Mouse (Mus musculus): ENCODE measurements around the gene Srek1ip1. TPM values are rescaled to one million over a fixed set of nuclear protein-coding genes. Genes with fewer than 3 reads are reported as not detected.

The Srek1ip1 gene
- 13.8 and 15.0 TPM in 2 replicates for polyA plus RNA-seq (2015; fragmentation: Nextera tagmentation; extraction: Ambion mirVana)

DNA sequence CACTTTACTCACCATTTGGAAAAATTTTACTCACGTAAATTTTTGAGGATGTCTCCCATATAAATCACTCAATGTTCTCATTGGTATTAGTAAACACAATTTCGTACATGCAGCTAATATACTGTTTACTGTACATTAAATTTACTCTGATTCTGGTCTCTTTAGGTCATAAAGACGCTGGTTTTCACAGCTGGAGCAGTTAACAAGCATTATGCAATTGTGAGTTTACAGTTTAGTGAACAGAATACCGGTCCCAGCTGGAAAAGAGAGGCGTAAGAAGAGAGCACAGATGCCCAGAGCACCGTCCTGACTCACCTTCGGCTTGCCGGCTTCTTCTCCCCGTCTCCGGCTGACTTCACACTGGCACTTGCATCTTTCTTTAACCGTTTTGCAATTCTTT, at the start of gene Srek1ip1:
Gene Srek1ip1 (plus strand): TSS at position 301 of the 400 bp plus-strand sequence.
- no peaks in the 10 kb centered on the region for H3K4me1 ChIP-seq (ENCODE audit: control insufficient read depth, insufficient read depth, low read depth, low read length)
- H3K9me3 ChIP-seq (ENCODE audit: control insufficient read depth, low read length): no peaks in the 10 kb centered on the region
- no peak within 1 kb of the TSS for H3K4me3 ChIP-seq (ENCODE audit: low read length)
- H3K4me2 ChIP-seq (ENCODE audit: low read length): no peak within 1 kb of the TSS
- 94% methylated on average over 11 of the region's 11 CpGs for WGBS
- H3K27me3 ChIP-seq (replicated peaks; ENCODE audit: control insufficient read depth, insufficient read depth, low read length): no peaks in the 10 kb centered on the region
- H3K27ac ChIP-seq (ENCODE audit: low read depth, low read length): no peak within 1 kb of the TSS
- peaks cover 5% of the 10 kb centered on the region; the same call in 1 of the 2 replicates for H3K36me3 ChIP-seq (ENCODE audit: control insufficient read depth, insufficient read depth, low read length)
- no peak within 1 kb of the TSS for H3K9ac ChIP-seq (ENCODE audit: low read depth, low read length)
- no peak for ATAC-seq

DNA sequence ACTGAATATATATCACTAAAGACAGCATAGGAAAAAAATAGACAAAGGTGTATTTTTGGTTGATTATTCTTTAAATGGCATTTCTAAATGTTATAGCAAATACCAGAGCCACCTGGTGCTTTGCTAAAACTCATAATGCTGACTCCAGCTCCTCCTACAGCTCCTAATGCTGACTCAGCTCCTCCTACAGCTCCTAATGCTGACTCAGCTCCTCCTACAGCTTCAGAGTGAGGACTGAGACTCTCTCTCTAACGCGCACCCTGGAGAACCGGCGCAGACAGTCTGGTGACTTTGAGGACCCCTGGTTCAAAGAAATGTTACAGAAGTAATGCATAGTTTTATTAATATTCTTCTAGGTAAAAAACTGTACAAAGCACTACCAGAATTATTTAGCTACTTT, 49.4 kb upstream of the Srek1ip1 start:
- no peak for ATAC-seq

DNA sequence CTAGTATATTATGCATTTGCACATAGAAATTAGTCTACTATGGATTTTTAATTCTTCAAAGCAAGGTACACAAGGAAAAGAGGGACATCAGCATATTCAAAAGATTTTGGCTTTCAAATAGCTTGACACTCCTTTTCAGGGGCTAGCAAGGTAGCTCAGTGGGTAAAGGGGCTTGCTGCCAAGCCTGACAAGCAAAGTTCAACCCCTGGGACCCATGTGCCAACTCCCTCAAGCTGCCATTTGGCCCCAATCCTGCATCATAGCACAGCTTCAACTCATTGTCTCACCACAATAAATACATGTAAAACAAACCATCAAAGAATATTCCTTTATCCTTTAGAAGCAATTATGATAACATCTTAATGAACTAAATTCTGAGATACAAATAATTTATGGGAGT, 45.3 kb upstream of the Srek1ip1 start:
- no peak overlapping the region for H3K4me2 ChIP-seq (ENCODE audit: low read length)
- H3K36me3 ChIP-seq (ENCODE audit: control insufficient read depth, insufficient read depth, low read length): no peaks in the 10 kb centered on the region
- H3K27me3 ChIP-seq (replicated peaks; ENCODE audit: control insufficient read depth, insufficient read depth, low read length): no peaks in the 10 kb centered on the region
- H3K9ac ChIP-seq (ENCODE audit: low read depth, low read length): no peak overlapping the region
- ATAC-seq: no peak
- no peak overlapping the region for H3K4me3 ChIP-seq (ENCODE audit: low read length)
- H3K4me1 ChIP-seq (ENCODE audit: control insufficient read depth, insufficient read depth, low read depth, low read length): no peaks in the 10 kb centered on the region
- no peaks in the 10 kb centered on the region for H3K9me3 ChIP-seq (ENCODE audit: control insufficient read depth, low read length)
- H3K27ac ChIP-seq (ENCODE audit: low read depth, low read length): no peak overlapping the region

More for the DNA sequence above, 49.4 kb upstream of the Srek1ip1 start:
- H3K4me3 ChIP-seq (ENCODE audit: low read length): no peak overlapping the region
- no peaks in the 10 kb centered on the region for H3K4me1 ChIP-seq (ENCODE audit: control insufficient read depth, insufficient read depth, low read depth, low read length)
- no peak overlapping the region for H3K4me2 ChIP-seq (ENCODE audit: low read length)
- no peaks in the 10 kb centered on the region for H3K27me3 ChIP-seq (replicated peaks; ENCODE audit: control insufficient read depth, insufficient read depth, low read length)
- WGBS: 77% methylated on average over 4 of the region's 4 CpGs
- H3K36me3 ChIP-seq (ENCODE audit: control insufficient read depth, insufficient read depth, low read length): no peaks in the 10 kb centered on the region
- no peaks in the 10 kb centered on the region for H3K9me3 ChIP-seq (ENCODE audit: control insufficient read depth, low read length)
- H3K27ac ChIP-seq (ENCODE audit: low read depth, low read length): no peak overlapping the region
- no peak overlapping the region for H3K9ac ChIP-seq (ENCODE audit: low read depth, low read length)

DNA sequence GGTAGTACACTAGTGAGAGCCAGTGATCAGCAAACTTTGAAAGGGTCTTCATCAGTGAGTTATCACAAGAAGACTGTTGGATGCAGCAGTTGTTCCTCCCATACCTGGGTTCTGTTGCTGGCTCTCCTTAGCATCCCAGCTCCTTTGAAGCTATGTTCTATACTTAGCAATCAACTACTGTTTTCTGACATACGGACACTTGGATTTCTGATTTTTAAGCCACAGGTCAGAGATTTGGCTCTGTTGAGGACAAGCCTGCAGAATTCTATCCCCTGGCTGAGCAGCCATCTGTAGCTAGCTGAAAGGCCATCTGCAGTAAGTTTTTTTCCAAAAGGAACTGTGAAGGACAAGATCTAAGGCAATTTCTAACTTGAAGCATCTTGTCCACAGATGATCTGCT, 32.9 kb upstream of the Srek1ip1 start:
- no peaks in the 10 kb centered on the region for H3K27me3 ChIP-seq (replicated peaks; ENCODE audit: control insufficient read depth, insufficient read depth, low read length)
- WGBS: 96% methylated on average over 1 of the region's 1 CpGs
- no peaks in the 10 kb centered on the region for H3K9me3 ChIP-seq (ENCODE audit: control insufficient read depth, low read length)
- no peaks in the 10 kb centered on the region for H3K4me1 ChIP-seq (ENCODE audit: control insufficient read depth, insufficient read depth, low read depth, low read length)
- H3K27ac ChIP-seq (ENCODE audit: low read depth, low read length): no peak overlapping the region
- H3K4me2 ChIP-seq (ENCODE audit: low read length): no peak overlapping the region
- H3K9ac ChIP-seq (ENCODE audit: low read depth, low read length): no peak overlapping the region
- H3K36me3 ChIP-seq (ENCODE audit: control insufficient read depth, insufficient read depth, low read length): no peaks in the 10 kb centered on the region
- no peak for ATAC-seq
- H3K4me3 ChIP-seq (ENCODE audit: low read length): no peak overlapping the region

DNA sequence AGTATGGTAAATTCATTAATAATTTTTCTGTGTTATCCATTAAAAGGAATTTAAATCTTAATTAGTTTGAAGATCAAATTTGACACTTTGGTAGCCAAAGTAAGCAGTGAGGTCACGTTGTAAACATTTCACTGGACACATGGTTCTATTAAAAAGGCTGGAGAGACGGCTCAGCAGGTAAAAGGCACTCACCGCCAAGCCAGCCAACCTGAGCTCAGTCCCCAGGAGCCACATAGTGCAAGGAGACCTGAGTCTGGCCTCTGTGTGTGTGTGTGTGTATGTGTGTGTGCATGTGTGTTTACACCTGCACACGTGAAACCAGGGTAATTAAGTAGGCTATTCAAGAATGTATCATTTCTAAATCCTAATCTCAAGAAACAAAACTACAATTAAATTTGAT, 29.9 kb upstream of the Srek1ip1 start:
- Histone ChIP-seq H3K9me3 (ENCODE audit: control insufficient read depth, low read length) (no peaks in the 10 kb centered on the region), H3K9ac (ENCODE audit: low read depth, low read length) (no peak overlapping the region), H3K4me1 (ENCODE audit: control insufficient read depth, insufficient read depth, low read depth, low read length) (no peaks in the 10 kb centered on the region), H3K36me3 (ENCODE audit: control insufficient read depth, insufficient read depth, low read length) (no peaks in the 10 kb centered on the region), H3K27ac (ENCODE audit: low read depth, low read length) (no peak overlapping the region), H3K4me3 (ENCODE audit: low read length) (no peak overlapping the region), H3K27me3 (replicated peaks; ENCODE audit: control insufficient read depth, insufficient read depth, low read length) (no peaks in the 10 kb centered on the region), H3K4me2 (ENCODE audit: low read length) (no peak overlapping the region)
- WGBS: 92% methylated on average over 4 of the region's 4 CpGs
- ATAC-seq: no peak

DNA sequence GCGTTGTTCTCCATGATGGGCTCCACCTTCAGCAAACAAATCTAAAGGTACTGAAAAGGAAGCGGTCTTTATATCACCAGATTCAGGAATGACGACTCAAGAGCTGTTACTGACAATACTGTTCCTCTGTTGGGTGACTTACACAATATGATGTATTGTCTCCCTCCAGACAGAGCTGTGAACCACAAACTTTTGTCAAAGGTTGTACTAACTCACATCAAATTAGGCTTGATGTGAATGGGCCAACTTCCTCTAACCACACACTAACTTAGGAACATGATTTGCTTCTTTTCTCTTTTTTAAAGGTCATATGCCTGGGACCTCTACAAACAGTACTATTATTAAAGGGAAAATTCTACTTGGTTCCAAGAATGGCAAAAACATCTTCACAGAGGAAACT, 29.1 kb upstream of the Srek1ip1 start:
- WGBS: 83% methylated on average over 3 of the region's 3 CpGs
- Histone ChIP-seq H3K9ac (ENCODE audit: low read depth, low read length) (no peak overlapping the region), H3K4me2 (ENCODE audit: low read length) (no peak overlapping the region), H3K27ac (ENCODE audit: low read depth, low read length) (no peak overlapping the region), H3K4me1 (ENCODE audit: control insufficient read depth, insufficient read depth, low read depth, low read length) (no peaks in the 10 kb centered on the region), H3K9me3 (ENCODE audit: control insufficient read depth, low read length) (no peaks in the 10 kb centered on the region), H3K36me3 (ENCODE audit: control insufficient read depth, insufficient read depth, low read length) (no peaks in the 10 kb centered on the region), H3K4me3 (ENCODE audit: low read length) (no peak overlapping the region), H3K27me3 (replicated peaks; ENCODE audit: control insufficient read depth, insufficient read depth, low read length) (no peaks in the 10 kb centered on the region)
- no peak for ATAC-seq

DNA sequence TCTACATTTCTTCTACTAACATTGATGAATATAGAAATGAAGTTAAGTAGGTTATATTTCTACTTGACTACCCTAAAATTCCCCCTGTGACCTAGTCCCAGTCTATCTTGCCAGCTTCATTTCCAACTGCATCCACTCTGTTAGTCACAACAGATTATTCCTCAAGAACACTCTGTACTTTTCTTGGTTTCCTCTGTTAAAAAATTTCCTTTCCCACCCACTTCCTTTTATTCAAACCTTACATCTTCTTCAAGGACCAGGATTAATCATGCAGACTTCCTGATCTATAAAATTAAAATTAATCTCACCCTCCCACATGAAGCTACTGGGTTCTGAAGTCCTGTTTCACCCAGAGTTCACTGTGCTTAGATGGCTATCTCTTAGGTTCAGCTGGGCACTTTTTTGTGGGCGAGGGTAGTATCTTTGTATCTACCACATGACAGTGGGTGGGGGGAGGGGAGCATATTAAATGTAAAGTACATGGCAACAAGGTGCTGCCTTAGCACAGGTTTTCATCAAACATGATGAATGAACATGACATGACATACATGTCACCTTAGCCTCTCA, 13.1 kb upstream of the Srek1ip1 start:
- H3K36me3 ChIP-seq (ENCODE audit: control insufficient read depth, insufficient read depth, low read length): peaks cover 5% of the 10 kb centered on the region; the same call in 1 of the 2 replicates
- no peaks in the 10 kb centered on the region for H3K27me3 ChIP-seq (replicated peaks; ENCODE audit: control insufficient read depth, insufficient read depth, low read length)
- H3K4me3 ChIP-seq (ENCODE audit: low read length): no peak overlapping the region
- no peak for ATAC-seq
- H3K4me2 ChIP-seq (ENCODE audit: low read length): no peak overlapping the region
- no peaks in the 10 kb centered on the region for H3K4me1 ChIP-seq (ENCODE audit: control insufficient read depth, insufficient read depth, low read depth, low read length)
- H3K9ac ChIP-seq (ENCODE audit: low read depth, low read length): no peak overlapping the region
- no peak overlapping the region for H3K27ac ChIP-seq (ENCODE audit: low read depth, low read length)
- peaks cover 2% of the 10 kb centered on the region; the same call in 1 of the 2 replicates for H3K9me3 ChIP-seq (ENCODE audit: control insufficient read depth, low read length)
- WGBS: 81% methylated on average over 1 of the region's 1 CpGs

DNA sequence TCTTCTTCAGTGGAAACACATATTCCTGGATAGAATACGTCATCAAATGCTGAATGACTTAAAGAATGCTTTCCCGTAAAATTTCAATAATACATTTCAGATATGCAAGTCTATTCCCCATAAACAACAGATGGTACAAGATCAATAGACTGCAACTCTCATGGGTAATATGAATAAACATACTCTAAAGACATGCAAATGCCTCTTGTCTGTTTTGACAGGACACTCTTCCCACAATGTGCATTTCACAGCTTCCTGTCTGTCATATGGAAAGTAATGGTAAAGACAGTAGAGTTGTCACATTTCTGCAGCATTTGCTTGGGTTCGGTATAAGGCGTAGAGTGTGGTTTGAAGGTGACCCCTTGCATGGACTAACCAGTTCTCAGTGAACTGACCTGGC, 5.0 kb upstream of the Srek1ip1 start:
- Histone ChIP-seq H3K4me2 (ENCODE audit: low read length) (no peak overlapping the region), H3K4me3 (ENCODE audit: low read length) (no peak overlapping the region)
- no peak for ATAC-seq

DNA sequence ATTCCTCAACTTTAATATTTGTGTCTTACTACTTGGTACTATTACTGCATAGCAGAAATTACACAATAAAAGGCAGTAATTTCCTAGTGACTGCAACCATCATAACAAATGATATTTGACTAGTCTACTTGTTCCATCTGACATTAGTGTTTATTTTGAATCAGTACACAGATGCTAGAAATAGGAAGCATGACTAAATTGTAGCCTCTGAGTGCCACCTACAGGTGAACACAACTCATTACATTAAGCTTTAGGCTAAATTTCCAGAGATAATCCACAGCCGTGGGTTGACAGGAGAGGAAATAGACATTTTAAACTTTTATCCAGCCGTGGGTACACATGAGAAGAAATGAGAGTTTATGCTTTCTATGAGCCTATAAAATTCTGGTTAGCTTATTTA, 2.6 kb upstream of the Srek1ip1 start:
- H3K27ac ChIP-seq (ENCODE audit: low read depth, low read length): no peak overlapping the region
- H3K36me3 ChIP-seq (ENCODE audit: control insufficient read depth, insufficient read depth, low read length): 0 out of 2 replicates have a peak, but pooled peaks cover 3% of the 10 kb centered on the region
- no peaks in the 10 kb centered on the region for H3K9me3 ChIP-seq (ENCODE audit: control insufficient read depth, low read length)
- H3K4me3 ChIP-seq (ENCODE audit: low read length): no peak overlapping the region
- no peaks in the 10 kb centered on the region for H3K27me3 ChIP-seq (replicated peaks; ENCODE audit: control insufficient read depth, insufficient read depth, low read length)
- peak; percentile 75 for ATAC-seq
- 23% methylated on average over 2 of the region's 2 CpGs for WGBS
- H3K4me2 ChIP-seq (ENCODE audit: low read length): no peak overlapping the region
- no peaks in the 10 kb centered on the region for H3K4me1 ChIP-seq (ENCODE audit: control insufficient read depth, insufficient read depth, low read depth, low read length)
- H3K9ac ChIP-seq (ENCODE audit: low read depth, low read length): no peak overlapping the region

More for the DNA sequence above, 5.0 kb upstream of the Srek1ip1 start:
- no peak overlapping the region for H3K27ac ChIP-seq (ENCODE audit: low read depth, low read length)
- 77% methylated on average over 4 of the region's 4 CpGs for WGBS
- H3K9ac ChIP-seq (ENCODE audit: low read depth, low read length): no peak overlapping the region
- no peaks in the 10 kb centered on the region for H3K27me3 ChIP-seq (replicated peaks; ENCODE audit: control insufficient read depth, insufficient read depth, low read length)
- H3K4me1 ChIP-seq (ENCODE audit: control insufficient read depth, insufficient read depth, low read depth, low read length): no peaks in the 10 kb centered on the region
- peaks cover 5% of the 10 kb centered on the region; the same call in 1 of the 2 replicates for H3K36me3 ChIP-seq (ENCODE audit: control insufficient read depth, insufficient read depth, low read length)
- peaks cover under 1% of the 10 kb centered on the region; the same call in 1 of the 2 replicates for H3K9me3 ChIP-seq (ENCODE audit: control insufficient read depth, low read length)

Measured in hindbrain, embryonic 16.5 days (tissue).